Mouse (Mus musculus): Measurements from ENCODE around the gene Klf7. TPM values are rescaled to one million over a fixed set of nuclear protein-coding genes. Genes with fewer than 3 reads are reported as not detected.

The Klf7 gene
- polyA plus RNA-seq, 1 experiment from 2014 or later = 23.5 TPM

DNA sequence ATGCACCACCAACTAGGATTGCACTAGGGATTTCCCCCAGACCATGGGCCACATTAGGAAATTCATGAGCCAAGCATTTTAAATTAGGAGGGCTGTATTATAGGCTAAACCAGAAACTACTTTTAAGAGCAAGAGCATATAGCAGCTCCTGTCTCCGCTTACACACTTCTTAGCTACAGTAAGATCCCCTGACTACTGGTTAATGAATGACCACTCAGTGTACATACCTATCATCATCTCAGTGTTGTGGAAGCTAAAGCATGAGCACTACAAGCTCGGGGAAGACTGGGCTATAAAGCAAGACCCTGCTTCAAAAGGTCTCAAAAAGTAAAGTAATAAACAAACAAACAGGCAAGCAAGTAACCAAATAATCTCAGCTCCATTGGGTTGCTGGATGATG is 65.5 kb downstream of the Klf7 start:
- H3K4me1 ChIP-seq = peaks cover 17% of the 10 kb centered on the region
- no peak for ATAC-seq (ENCODE audit: insufficient number of reproducible peaks, insufficient read depth, low FRiP score, low TSS enrichment, low read depth)
- WGBS = 87% methylated on average over 2 of the region's 2 CpGs
- no peak overlapping the region for H3K9ac ChIP-seq
- H3K4me2 ChIP-seq = no peak overlapping the region
- no peaks in the 10 kb centered on the region for H3K9me3 ChIP-seq
- H3K27me3 ChIP-seq = no peaks in the 10 kb centered on the region
- no peaks in the 10 kb centered on the region for H3K36me3 ChIP-seq
- H3K27ac ChIP-seq = no peak overlapping the region
- no peak overlapping the region for H3K4me3 ChIP-seq

DNA sequence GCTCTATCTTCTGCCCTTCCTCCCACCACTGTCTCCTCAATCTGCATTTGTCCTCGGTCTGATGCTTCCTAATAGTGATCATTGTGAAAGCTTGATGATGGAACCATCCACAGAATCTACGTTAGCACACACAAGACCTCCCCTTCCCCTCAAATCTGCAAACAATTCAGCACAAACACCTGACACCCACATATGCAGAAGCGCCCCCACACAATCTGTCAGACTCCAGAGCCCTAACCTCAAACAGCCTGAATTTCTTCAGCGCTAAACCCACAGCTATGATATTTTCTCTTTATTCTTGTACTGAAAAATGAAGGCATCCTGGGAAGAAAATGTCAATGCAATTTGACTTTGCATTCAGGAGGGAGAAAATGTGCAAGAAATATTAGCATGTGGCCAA is 66.1 kb downstream of the Klf7 start:
- Histone ChIP-seq H3K4me2 (no peak overlapping the region), H3K36me3 (no peaks in the 10 kb centered on the region), H3K4me3 (no peak overlapping the region), H3K4me1 (peaks cover 11% of the 10 kb centered on the region), H3K27me3 (no peaks in the 10 kb centered on the region), H3K9ac (no peak overlapping the region), H3K9me3 (no peaks in the 10 kb centered on the region), H3K27ac (no peak overlapping the region)
- WGBS = 77% methylated on average over 4 of the region's 4 CpGs
- no peak for ATAC-seq (ENCODE audit: insufficient number of reproducible peaks, insufficient read depth, low FRiP score, low TSS enrichment, low read depth)

DNA sequence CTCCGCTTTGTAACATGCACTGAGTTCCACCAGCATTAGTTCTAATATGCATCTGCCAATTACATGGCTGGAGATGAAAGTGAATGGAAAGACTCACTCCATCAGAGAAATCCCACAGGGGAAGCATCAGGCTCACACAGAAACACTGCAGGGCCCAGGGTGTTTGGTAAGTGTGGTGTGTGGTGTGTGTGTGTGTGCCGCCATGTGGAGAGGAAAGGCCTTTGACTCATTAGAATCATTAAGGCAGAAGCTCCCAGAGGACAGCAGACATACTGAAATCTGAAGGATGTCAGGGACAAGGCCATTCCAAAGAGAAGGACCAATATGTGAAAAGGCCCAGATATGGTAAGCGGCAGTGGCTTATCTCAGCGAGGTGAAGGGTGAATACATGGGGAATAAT is 66.9 kb downstream of the Klf7 start:
- no peak overlapping the region for H3K4me3 ChIP-seq
- 87% methylated on average over 4 of the region's 4 CpGs for WGBS
- no peaks in the 10 kb centered on the region for H3K36me3 ChIP-seq
- H3K27ac ChIP-seq = no peak overlapping the region
- peaks cover 4% of the 10 kb centered on the region for H3K4me1 ChIP-seq
- H3K27me3 ChIP-seq = no peaks in the 10 kb centered on the region
- H3K9ac ChIP-seq = no peak overlapping the region
- no peaks in the 10 kb centered on the region for H3K9me3 ChIP-seq
- H3K4me2 ChIP-seq = no peak overlapping the region
- no peak for ATAC-seq (ENCODE audit: insufficient number of reproducible peaks, insufficient read depth, low FRiP score, low TSS enrichment, low read depth)

DNA sequence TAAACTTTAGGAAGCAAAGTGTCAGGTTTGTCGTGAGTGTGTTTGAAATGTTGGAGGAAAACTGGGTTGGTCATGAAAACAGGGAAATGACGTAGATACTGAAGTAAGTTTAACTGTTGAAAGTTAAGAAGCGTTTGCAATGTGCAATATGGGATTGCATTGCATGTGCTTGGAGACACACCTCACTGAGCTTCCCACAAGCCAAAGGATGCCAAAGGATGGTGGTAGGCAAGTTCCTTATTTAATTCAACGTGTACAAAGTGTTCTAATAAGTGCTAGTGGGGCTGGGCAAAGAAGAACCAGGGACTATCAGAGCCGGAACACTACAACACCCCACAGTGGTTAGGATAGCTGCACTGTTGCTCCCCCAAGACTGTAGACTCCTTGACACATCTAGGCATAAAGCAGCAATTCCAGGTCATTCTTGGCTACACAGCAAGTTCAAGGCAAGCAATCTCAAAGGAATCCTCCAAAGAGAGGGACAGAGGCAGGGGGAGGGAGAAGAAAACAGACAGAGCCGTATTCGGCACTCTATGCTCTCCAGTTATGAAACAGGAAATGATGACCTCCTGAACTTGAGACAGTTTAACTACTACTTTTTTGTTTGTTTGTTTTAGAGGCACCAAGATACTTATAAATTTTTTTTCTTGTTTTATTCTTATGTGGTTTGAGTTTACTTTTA is 69.9 kb downstream of the Klf7 start:
- WGBS = 77% methylated on average over 7 of the region's 7 CpGs
- H3K9ac ChIP-seq = no peak overlapping the region

DNA sequence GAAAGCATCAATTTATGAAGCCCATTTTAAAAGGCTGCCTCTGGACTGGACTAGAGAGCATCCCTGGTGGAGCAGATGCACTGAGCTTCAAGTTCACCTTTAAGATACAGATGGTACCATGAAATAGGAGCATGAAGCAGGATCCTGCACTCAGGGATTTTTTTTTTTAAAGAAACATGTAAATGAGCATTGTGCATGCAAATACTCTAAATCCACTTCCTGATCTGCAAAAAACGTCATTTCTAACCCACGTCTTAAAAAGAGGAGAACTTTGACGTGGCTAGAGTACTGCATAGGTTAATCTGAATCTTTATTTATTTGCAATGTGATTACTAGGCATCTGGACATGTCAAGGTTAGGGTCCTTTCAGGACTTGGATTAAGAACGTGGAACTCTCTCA is 73.5 kb downstream of the Klf7 start:
- H3K4me1 ChIP-seq = 0 out of 2 replicates have a peak, but pooled peaks cover 1% of the 10 kb centered on the region
- H3K27me3 ChIP-seq = no peaks in the 10 kb centered on the region
- no peak overlapping the region for H3K4me3 ChIP-seq
- no peak overlapping the region for H3K27ac ChIP-seq
- H3K36me3 ChIP-seq = no peaks in the 10 kb centered on the region
- WGBS = 84% methylated on average over 4 of the region's 4 CpGs
- H3K4me2 ChIP-seq = no peak overlapping the region
- no peak for ATAC-seq (ENCODE audit: insufficient number of reproducible peaks, insufficient read depth, low FRiP score, low TSS enrichment, low read depth)
- no peaks in the 10 kb centered on the region for H3K9me3 ChIP-seq
- no peak overlapping the region for H3K9ac ChIP-seq

More for the DNA sequence above, 69.9 kb downstream of the Klf7 start:
- ATAC-seq (ENCODE audit: insufficient number of reproducible peaks, insufficient read depth, low FRiP score, low TSS enrichment, low read depth) = no peak
- no peaks in the 10 kb centered on the region for H3K36me3 ChIP-seq
- no peak overlapping the region for H3K4me2 ChIP-seq
- no peak overlapping the region for H3K4me3 ChIP-seq
- H3K4me1 ChIP-seq = no peaks in the 10 kb centered on the region
- no peaks in the 10 kb centered on the region for H3K27me3 ChIP-seq
- no peak overlapping the region for H3K27ac ChIP-seq
- no peaks in the 10 kb centered on the region for H3K9me3 ChIP-seq

DNA sequence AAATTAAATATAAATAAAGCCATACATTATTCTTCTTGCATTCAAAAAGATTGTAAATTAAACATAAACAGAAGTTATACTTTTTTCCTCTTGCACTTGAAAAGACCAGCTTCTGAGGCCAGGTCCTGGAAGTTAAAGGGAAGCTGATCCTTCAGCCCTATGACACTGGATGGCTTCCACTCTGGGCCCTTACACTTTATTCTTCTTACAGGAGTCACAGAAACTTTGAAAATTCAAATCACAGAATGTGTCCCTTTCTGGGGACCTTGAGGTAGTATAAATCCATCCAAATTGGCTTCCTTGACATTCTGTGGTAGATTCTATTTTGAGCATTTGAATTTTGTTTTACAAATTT is 75.3 kb downstream of the Klf7 start:
- Histone ChIP-seq H3K27me3 (no peaks in the 10 kb centered on the region), H3K9me3 (no peaks in the 10 kb centered on the region), H3K36me3 (no peaks in the 10 kb centered on the region), H3K27ac (no peak overlapping the region), H3K4me3 (no peak overlapping the region), H3K4me1 (0 out of 2 replicates have a peak, but pooled peaks cover 6% of the 10 kb centered on the region), H3K9ac (no peak overlapping the region), H3K4me2 (no peak overlapping the region)
- ATAC-seq (ENCODE audit: insufficient number of reproducible peaks, insufficient read depth, low FRiP score, low TSS enrichment, low read depth) = no peak

DNA sequence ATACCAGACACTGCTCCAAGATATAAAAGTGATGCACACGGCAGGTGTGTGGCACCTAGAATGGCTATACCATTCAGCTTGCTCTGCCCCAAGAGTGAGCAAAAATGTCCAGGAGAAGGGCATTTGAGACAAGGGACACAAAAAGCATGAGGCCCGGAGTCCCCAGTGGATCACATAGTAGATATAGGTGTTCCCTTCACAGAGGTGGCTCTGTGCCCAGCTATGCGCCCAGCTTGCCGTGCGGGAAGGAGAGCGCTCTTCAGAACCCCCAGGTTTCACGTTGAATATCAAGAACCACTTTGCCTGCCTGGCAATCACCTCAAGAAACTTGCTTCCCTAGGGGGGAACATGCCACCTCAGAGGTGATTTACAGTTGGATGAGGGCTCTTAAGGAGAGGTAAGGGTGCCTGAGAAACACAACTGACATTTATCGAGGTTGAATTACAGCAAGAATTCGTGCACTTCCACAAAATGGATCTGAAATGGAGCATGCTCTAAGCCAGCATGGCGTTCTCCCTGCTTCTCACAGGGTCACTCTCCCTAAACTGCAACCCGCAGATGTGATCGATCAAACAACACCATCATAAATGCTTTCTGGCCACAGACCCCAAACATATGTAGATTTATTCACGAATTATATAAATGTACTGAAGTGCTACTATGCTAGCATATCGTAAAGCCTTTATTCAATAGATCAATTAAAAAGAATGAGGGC is 75.8 kb downstream of the Klf7 start:
- Histone ChIP-seq H3K4me2 (no peak overlapping the region), H3K36me3 (0 out of 2 replicates have a peak, but pooled peaks cover under 1% of the 10 kb centered on the region), H3K4me1 (0 out of 2 replicates have a peak, but pooled peaks cover 6% of the 10 kb centered on the region), H3K9me3 (no peaks in the 10 kb centered on the region), H3K4me3 (no peak overlapping the region), H3K9ac (no peak overlapping the region), H3K27ac (no peak overlapping the region), H3K27me3 (no peaks in the 10 kb centered on the region)
- 88% methylated on average over 14 of the region's 14 CpGs for WGBS
- no peak for ATAC-seq (ENCODE audit: insufficient number of reproducible peaks, insufficient read depth, low FRiP score, low TSS enrichment, low read depth)

DNA sequence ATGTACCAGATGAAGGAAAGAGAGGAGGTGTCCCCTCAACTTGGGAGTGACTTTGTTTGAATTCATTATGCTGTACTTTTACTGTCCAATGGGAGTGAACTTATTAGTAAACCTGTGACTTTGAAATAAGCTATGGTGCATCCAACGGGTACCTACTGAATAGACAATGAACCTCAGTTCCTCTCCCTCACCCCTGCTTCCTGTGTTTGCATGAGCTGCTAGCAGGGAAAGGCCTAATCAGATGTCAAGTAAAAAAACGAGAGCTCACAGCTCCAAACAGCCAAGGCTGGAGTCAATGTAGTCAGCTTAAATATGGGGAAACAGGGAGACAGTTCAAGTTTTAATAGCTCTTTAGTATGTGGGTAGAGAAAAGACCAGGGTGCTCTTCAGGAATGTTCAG is 77.5 kb downstream of the Klf7 start:
- Histone ChIP-seq H3K36me3 (peaks cover 8% of the 10 kb centered on the region; the same call in 1 of the 2 replicates), H3K9me3 (no peaks in the 10 kb centered on the region), H3K4me1 (0 out of 2 replicates have a peak, but pooled peaks cover 6% of the 10 kb centered on the region), H3K27ac (no peak overlapping the region), H3K4me2 (no peak overlapping the region), H3K9ac (no peak overlapping the region), H3K4me3 (no peak overlapping the region), H3K27me3 (no peaks in the 10 kb centered on the region)
- 34% methylated on average over 2 of the region's 2 CpGs for WGBS
- no peak for ATAC-seq (ENCODE audit: insufficient number of reproducible peaks, insufficient read depth, low FRiP score, low TSS enrichment, low read depth)

DNA sequence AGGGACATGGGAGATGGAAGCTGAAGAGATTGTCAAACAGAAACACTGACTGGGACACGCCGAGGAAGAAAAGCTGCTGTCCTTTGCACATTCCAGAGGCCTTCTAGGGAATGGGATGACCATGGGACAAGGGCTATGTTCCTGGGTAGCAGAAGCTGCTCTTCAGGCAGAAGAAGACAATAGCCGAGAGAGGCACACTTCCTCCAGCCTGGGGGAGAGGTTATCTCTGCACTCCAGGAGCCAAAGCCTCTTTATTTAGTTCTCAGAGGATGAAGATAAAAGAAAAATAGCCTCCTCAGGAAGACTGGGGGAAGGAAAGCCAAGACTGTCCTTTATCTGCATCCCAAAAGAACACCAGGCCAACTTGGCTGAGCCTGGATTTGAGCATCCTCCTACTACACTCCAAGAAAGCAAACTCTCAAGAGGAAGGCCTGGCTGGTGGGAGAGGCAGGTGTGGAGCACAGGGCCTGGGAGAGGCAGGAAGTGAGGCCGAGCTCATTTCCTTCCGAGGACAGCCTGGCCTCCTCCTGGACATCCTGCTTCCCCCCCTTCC is 81.2 kb downstream of the Klf7 start:
- H3K9ac ChIP-seq = no peak overlapping the region
- H3K9me3 ChIP-seq = no peaks in the 10 kb centered on the region
- H3K4me2 ChIP-seq = no peak overlapping the region
- H3K4me1 ChIP-seq = 0 out of 2 replicates have a peak, but pooled peaks cover 6% of the 10 kb centered on the region
- no peak for ATAC-seq (ENCODE audit: insufficient number of reproducible peaks, insufficient read depth, low FRiP score, low TSS enrichment, low read depth)
- H3K27me3 ChIP-seq = no peaks in the 10 kb centered on the region
- WGBS = 69% methylated on average over 5 of the region's 5 CpGs
- H3K36me3 ChIP-seq = peaks cover 8% of the 10 kb centered on the region; the same call in 1 of the 2 replicates
- no peak overlapping the region for H3K4me3 ChIP-seq
- no peak overlapping the region for H3K27ac ChIP-seq

DNA sequence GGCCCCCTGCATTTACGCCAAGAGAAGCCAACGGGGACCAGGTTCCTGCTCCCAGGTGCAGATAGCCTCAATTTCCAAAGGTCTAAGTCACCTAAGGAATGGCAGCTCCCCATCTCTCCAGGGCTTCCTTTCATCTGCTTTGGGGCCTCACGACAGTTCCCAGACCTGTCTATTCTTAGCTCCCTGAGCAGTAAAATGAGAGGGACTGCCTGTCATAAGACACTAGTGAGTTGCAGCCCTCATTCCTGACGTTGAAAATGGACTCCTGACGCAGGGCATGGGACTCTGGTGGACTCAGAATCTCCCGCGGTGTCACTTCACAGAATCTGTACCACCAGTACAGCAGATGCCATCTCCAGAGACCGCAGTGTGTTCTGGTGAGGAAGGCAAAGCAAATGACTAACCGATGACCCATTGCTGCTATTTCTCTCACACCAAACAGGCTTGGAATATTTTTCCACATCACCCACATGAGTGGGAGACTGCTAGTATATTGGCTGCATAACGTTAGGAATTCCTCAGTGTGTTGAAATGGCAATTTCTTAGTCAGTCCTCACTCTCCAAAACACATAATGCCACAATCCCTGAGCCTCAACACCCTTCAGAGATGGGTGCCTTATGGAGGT is 81.9 kb downstream of the Klf7 start:
- no peak for ATAC-seq (ENCODE audit: insufficient number of reproducible peaks, insufficient read depth, low FRiP score, low TSS enrichment, low read depth)
- 79% methylated on average over 10 of the region's 10 CpGs for WGBS

DNA sequence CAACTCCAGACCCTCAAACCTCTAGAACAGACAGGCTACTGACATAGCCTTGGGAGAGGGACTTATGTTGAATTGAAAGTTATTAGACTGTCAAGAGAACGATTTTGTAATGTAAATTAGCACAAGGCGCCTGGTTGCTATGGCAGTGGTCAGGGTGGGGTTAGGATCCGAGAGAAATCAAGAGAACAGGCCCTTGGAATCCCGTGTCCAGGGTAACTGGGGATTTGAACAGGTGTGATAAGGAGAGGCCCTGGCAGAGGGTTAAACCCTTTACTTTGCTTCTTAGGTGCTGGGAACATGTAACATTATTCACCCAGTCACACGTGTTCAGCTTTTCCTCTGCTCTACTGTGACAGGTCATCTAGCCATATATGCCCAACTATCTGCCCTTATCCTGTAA is 83.7 kb downstream of the Klf7 start:
- no peak overlapping the region for H3K9ac ChIP-seq
- H3K9me3 ChIP-seq = no peaks in the 10 kb centered on the region
- H3K4me1 ChIP-seq = 0 out of 2 replicates have a peak, but pooled peaks cover 2% of the 10 kb centered on the region
- H3K36me3 ChIP-seq = peaks cover 13% of the 10 kb centered on the region
- H3K4me3 ChIP-seq = no peak overlapping the region
- H3K27me3 ChIP-seq = no peaks in the 10 kb centered on the region
- 75% methylated on average over 5 of the region's 5 CpGs for WGBS
- H3K27ac ChIP-seq = no peak overlapping the region
- ATAC-seq (ENCODE audit: insufficient number of reproducible peaks, insufficient read depth, low FRiP score, low TSS enrichment, low read depth) = no peak
- H3K4me2 ChIP-seq = no peak overlapping the region

More for the DNA sequence above, 81.9 kb downstream of the Klf7 start:
- Histone ChIP-seq H3K36me3 (peaks cover 11% of the 10 kb centered on the region), H3K9me3 (no peaks in the 10 kb centered on the region), H3K4me2 (no peak overlapping the region), H3K27me3 (no peaks in the 10 kb centered on the region), H3K4me1 (0 out of 2 replicates have a peak, but pooled peaks cover 6% of the 10 kb centered on the region), H3K4me3 (no peak overlapping the region), H3K27ac (no peak overlapping the region; the same call in 1 of the 2 replicates), H3K9ac (no peak overlapping the region)
